Mouse (Mus musculus): ENCODE data around the gene Strn3. TPM values are rescaled to one million over a fixed set of nuclear protein-coding genes. Genes with fewer than 3 reads are reported as not detected.

Strn3 gene
- total RNA-seq, 2 experiments from 2014 or later, result 87.4 to 93.9 TPM

Other genes with a start within 250 kb of the Strn3 start
- gene Coch, start 98.6 kb downstream of the Strn3 start, total RNA-seq (2021), result under 1 TPM; 0.15 to 0.17 TPM
- gene Ap4s1, start 864 bp downstream of the Strn3 start, total RNA-seq (2021), result 10 to 100 TPM; 43.4 to 43.8 TPM
- gene Hectd1, start 137.6 kb upstream of the Strn3 start, total RNA-seq (2021), result 10 to 100 TPM; 85.9 to 89.6 TPM

All from heart, postnatal 14 days (tissue).